Mouse (Mus musculus) urinary bladder, postnatal 10 days (tissue): ENCODE data around the gene Atp1b1.

Experiments
- DNase-seq: peaks from one replicate; pipeline ENCODE4 v3.0.0; 2022; ENCODE audit warnings: low spot score

Gene Atp1b1

GRCm38 (mm10) chr1:164440230-164440629, 17.9 kb downstream of the Atp1b1 start:
- DNase-seq, result no peak

- DNase-seq, result no peak
These were observed 21.4 kb downstream of the Atp1b1 start for GRCm38 (mm10) chr1:164436749-164437148.

- DNase-seq, result no peak
These were observed 24.1 kb downstream of the Atp1b1 start for GRCm38 (mm10) chr1:164434049-164434448.

- no peak for DNase-seq
These were observed 25.5 kb downstream of the Atp1b1 start for GRCm38 (mm10) chr1:164432649-164433048.

DNA sequence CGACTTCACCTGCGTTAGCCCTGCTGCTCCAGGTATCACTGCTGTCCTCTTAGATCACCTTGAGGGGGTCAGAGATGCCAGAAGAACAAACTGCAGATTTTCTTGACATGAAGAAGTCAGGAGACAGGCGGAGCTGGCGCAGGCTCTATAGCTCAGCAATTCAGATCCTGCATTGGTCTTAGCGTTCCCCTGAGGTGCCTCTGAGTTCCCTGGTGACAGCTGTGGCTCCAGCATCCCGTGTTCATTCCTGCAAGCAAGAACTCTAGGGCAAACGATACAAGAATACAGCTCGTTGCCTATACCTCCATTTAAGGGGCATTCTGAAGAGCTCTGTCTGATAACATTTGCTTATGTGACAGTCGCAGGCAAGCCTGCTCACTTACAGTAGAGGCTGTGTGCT, 29.5 kb downstream of the Atp1b1 start:
- DNase-seq, result no peak

DNA sequence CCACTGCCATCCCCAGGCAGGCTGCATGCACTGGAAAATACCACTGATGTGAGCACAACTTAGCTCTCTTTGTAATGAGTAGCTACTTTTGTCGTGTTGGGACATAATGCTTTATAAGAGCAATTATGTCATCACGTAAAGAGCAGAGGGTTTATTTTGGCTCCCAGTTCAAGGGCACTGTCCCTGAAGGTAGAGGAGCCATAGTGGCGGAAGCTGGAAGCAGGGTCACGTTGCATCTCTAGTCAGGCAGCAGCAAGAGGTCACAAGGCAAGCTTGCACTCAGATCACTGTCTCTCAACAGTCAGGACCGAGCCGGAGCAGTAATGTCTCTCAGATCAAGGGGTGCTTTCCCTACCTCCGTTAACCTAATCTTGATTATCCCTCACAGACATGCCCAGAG, 30.4 kb downstream of the Atp1b1 start:
- DNase-seq, result no peak

DNA sequence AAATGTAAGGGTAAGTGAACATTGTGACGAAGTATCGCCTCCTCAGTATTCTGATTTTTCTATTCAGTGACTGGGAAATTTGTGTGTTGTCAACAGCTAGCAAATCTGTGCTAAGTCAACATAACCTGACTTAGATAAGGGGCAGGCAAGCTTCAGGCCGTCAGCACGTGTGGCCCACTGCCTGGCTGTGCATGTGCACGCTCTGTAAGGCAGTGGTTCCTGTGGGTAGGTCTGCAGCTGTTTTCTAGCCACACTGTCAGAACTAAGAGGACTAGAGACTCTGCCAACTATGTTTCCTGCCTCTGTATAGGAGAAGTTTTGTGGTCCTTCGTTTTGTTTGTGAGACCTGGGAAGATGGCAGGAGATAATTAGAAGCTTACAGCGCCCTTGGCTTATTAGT, 31.9 kb downstream of the Atp1b1 start:
- no peak for DNase-seq

GRCm38 (mm10) chr1:164420623-164421354, 37.4 kb downstream of the Atp1b1 start:
- DNase-seq, result no peak

GRCm38 (mm10) chr1:164419401-164419800, 38.8 kb downstream of the Atp1b1 start:
- no peak for DNase-seq

DNA sequence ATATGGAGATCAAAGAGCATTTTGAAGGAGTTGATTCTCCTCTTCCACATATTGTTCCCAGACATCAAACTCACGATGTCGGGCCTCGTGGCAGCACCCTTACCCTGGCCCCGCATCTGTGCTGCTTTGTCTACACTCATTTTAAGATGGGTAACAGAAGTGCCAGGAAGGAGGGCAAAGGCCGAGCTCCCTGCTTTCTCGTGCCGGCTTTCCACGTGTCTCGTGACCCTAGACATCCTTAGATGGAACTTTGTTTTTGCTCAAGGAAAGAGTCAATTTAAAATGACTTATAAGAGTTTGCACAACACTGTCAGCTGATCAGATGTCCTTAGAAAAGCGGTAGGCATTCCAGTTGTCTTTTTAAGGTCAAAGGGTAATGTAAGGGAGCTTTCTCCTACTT, 39.8 kb downstream of the Atp1b1 start:
- DNase-seq, result no peak

DNA sequence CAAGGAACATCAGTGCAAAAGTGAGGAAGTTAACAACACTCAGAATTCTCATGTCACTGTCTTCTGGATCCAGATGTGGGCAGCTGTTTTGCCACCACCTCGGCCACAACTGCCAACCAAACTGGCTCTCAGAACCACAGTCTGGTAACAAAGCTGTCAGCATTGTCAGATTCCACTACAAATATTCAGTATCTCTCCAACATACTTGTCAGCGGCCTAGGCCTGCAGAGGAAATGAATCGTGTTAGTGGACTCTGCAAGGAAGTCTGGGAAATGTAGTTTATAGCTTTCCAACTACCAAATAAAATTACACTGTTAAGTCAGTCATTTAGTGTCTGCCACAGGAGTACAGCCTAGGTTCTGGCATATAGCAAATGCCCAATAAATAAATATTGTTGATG, 40.6 kb downstream of the Atp1b1 start:
- DNase-seq, result no peak

DNA sequence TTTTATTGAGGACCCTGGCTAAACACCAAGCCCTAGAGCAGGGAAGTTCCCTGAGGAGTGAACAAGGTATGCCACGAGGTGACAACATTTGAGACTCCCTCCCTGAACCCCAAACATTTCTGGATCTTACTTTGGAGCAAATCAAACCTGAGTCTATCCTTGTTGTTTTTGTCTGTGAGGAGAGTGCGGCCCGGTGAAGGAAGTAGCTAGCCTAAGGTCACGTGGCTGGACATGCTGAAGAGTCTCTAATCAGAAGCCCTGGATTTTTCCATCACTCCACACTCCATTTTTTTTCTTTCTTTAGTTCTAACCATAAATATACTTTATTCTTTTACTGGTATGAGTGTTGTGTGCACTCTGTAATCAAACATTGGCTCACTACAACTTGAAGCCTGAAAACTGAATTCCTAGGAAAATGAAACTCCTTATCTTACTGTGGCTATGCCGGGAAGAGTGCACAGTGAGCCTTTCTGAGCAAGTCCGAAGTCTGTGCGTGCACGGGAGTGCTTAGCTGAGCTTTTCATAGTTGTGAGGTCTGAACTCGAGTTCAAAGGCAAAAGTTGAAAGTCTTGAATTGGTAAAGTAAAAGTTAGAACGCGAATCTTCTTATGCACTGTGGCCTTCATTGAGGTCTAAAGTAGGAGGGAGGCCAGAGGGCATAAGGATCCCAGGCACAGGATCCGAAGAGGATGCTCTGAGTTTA, 41.3 kb downstream of the Atp1b1 start:
- no peak for DNase-seq

DNA sequence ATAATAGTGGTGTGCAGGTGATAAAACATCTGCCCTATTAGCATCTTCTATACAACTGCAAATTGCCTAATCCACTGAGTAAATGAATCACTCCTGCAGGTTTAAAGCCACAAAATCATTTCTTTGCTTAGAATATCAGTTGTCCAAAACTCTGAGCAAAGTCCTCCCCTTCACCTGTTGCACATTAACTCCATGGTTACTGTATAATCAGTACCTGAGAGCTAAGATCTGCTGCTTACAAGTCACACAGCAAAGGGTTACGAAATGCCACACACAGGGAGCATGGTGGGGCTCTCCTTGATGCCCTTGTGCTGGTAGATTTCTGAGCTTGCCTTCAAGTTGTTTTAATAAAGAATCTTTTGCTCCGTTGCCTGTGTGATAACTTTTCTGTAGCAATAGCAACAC, 42.8 kb downstream of the Atp1b1 start:
- no peak for DNase-seq

GRCm38 (mm10) chr1:164413608-164414007, 44.5 kb downstream of the Atp1b1 start:
- DNase-seq, result no peak

DNA sequence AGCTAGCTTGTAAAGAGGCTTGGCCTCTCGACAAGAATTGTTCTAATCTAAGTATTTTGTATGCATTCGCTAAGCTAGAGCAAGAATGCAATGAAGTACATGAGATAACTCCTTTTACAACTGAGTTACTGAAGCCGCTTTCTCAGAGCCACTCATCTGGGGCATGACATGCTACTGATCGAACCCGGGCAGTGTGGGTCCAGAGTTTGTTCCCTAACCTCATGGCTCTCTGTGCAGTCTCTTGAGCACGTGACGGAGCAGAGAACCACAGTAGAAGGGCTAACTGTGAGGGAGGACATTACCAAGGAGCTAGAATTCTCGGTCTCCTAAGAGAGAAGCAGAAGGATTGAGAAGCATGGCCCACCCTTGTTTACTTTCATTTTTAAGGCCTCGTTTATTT, 45.2 kb downstream of the Atp1b1 start:
- no peak for DNase-seq

DNA sequence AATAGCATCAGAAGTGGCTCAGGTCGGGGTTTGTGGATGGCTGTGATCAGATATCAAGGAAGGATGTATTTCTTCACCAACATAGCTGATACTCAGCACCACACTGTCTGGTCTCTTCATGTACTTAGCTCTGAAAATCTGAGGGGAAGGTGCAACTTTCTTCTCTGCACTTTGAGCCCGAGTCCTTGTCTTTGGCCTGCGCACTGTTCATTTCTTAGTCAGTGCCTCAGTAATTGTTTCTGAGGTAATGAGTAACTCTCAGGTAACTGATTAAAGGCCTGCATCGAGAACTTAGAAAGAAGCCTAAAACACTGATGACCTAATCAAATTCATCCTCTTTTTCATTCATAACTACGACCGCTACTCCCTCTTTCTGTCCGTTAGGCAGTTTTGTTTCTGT, 46.8 kb downstream of the Atp1b1 start:
- DNase-seq, result no peak

DNA sequence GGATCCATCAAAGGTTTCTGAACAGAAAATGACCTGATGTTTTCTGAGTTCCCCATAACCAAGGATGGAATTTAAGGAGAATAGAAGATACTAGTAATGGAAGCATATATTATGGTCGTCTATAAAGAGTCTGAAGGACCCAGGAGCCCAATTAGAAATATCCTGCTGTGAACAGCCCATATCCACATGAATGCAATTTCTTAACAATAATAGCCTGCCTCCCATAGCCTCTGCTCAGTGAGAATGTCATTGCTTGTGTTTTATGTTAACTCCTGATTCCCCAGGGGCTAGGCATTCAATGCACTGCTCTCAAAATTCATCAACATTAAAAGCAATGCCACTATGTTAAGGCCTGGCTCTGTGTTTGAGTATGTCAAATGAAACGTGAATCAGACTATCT, 49.5 kb downstream of the Atp1b1 start:
- DNase-seq, result no peak

DNA sequence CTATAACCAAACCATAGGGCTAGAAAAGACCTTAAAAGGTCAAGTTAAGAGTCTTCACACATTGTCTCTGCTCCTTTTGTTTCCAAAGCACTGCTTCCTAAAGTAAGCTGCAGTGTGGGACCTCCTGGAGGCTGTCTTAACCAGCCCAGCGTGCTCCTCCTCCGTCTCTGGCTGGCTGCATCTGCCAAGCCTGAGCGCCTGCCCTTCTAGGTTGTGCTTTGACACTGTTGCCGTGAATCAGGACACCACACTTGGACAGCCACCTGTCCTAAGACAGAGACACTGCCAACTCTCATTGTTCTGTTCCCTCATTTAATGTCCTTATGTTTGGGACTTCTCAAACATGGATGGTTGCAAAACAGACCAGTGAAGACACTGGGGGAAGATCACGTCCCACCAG, 51.6 kb downstream of the Atp1b1 start:
- no peak for DNase-seq

DNA sequence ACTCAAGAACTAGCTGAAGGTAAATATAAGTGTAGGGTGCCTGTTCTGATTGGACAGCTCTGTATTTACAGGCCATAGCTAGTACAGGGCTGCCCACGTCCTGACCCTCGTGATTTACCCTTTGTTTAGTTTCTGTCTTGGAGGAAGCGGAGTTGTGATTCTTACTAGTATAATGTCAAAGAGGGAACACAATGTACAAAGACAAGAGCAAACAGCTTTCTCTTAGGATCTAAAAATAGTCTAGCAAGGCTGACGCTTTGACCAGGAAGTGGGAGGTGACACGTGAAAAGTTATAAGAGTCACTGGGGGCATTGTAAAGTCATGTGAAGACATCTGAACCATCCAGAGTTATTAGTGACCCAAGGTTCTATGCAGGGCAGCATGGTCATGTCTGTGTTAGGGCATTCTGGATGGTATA, 52.8 kb downstream of the Atp1b1 start:
- DNase-seq, result no peak

DNA sequence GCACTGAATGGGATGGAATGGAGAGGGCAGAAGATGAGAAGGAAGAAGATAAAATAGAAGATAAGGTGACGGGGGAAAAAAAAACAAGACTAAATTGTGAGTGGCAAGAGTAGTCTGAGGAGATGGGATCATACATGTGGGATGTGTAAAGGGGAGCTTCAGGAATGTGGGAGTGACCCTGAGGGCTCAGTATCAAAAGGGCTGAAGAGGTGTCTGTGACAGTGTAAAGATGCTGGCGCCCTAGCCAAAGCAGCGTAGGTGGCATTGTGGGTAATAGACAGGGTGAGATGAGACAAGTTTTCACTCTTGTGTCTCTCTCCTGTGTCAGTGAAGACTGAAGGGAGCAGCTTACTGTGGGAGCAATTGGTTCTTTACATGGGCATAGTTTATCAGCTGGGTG, 58.6 kb downstream of the Atp1b1 start:
- no peak for DNase-seq

GRCm38 (mm10) chr1:164397672-164398071, 60.5 kb downstream of the Atp1b1 start:
- DNase-seq, result no peak

DNA sequence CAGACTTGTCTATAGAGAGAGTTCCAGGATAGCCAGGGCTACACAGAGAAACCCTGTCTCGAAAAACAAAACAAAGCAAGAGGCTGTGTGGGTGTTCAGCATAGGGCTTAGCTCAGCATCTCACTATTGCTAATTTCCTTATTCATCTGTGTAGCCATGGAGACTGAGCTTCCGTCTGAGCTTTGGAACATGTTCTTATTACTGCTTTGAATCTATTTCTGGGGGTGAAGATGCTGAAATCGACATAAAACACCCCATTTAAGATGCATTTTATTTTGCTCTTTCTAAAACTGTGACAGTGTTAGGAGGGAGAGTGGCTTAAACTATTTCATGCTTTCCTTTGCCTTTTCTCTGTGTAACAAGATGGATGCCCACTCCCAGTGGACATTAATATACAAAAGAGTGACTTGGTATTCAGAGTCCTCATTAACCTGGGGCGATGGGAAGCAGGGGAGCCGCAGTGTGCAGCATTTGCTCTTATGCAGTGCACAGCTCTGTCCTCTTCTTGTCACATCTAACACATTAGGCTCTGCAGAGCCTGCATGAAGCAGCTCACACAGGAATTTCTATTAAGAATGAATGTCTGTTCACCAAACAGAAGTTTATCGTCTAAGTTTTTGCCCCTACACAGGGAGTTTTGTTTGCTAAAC, 62.9 kb downstream of the Atp1b1 start:
- no peak for DNase-seq

DNA sequence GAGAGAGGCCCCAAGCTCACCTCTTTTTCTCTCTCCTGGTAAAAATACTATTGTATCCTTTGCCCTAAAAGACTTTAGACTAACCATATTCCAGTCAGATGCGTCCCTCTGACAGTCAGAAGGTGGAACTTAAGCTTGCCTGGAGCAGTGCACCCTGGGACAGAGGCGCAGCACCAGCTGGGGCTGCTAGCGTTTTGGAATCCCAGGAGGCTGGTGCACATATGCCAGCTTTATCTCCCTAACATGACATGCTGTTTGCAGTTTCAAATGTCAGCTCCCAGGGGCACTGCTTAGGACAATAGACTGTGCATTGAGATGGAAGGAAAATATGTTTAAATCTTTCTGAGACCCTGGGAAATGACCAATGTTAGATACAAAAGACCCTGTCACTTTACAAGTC, 66.0 kb downstream of the Atp1b1 start:
- DNase-seq, result no peak
